Mouse (Mus musculus) spleen, embryonic (tissue): ENCODE measurements around the gene Kcng1.

ENCODE experiments used
- CTCF ChIA-PET: fragments of 350-600 bp; sonication (Branson Sonifier 250); formaldehyde crosslinking; loops from one replicate; lab custom pipeline; 2022; lab: Charles Lee

Gene Kcng1

GRCm38 (mm10) chr2:168260124-168260523, 21.4 kb downstream of the Kcng1 start:
- CTCF ChIA-PET: no interaction called here

DNA sequence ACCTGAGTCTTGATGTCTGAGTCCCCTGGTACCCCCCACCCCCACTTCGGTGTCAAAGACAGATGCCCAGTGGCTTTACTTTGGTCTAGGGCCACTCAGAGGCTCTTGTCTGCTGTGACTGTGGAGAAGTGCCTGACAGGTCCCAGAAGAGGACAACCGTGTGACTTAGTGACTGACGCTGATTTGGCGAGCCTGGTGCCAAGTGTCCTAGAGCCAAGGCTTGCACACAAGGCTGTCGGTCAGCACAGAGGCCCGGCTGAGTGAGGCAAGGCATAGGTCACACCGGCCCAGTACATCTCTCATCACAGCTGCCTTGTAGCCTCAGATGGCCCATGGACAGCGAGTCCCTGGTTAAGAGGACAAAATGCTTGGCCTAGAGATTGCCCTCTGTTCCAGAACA, 22.5 kb downstream of the Kcng1 start:
- CTCF ChIA-PET: no interaction called here

DNA sequence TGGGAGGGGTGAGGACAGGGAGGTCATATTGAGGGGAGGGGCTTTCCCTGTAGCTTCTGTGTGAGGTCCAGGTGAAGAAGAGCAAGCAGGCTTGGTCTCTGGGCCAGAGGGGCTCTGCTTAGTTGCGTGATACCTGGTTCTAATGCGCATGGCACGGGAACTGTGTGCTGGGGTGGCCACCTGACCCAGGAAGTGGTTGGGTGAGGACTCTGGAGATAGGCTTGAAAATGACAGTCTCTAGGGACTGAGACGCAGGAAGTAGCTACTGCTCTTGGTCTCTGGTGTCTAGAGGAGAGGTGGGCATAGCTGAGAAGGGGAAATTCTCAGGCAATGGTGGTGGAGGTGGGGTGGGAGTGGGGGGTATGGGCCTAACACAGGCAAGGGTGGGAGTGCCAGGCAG, 24.3 kb downstream of the Kcng1 start:
- CTCF ChIA-PET: no interaction called here

DNA sequence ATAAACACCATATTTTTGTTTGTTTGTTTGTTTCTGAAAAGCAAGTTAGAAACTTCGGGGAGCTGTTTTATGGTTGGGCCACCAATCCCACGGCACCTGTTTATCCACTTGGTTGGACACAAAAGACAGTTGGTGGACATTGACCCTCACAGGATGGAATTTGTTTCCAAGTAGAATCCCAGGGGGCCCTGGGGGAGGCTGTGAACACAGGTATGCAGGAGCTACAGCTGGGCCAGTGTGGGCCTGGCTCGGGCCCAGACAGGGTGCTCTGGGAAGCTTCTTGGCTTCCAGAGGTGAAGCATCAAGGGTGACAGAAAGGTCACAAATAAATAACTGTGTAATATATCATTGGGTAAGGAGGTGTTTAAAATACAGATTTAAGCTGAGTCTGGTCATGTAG, 25.0 kb downstream of the Kcng1 start:
- CTCF ChIA-PET: interaction anchor here (0.6 to 0.9 kb wide), 2 partner anchors 14 to 24 kb away, joined by 4 read pairs; no protein-coding TSS in a partner anchor

DNA sequence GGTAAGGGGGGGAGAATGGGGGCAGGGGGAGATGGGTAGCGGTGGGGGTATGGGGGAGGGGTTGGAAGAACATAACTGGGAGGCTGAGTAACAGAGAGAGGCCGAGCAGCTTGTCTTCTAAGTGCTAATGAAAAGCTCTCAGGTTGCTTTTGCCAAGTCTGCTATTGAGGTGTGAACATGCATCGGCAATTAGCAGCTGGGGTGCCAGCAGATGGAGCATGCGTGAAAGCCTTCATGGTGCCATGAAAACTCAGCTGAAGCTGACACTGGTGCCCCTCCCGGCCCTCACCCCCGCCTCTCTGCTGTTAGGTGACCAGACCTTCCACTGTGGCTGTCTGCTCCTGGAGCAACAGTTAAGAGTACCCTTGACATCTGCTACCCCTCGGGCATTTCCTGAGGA, 27.7 kb downstream of the Kcng1 start:
- CTCF ChIA-PET: interaction anchor here (1.3 kb wide), 1 partner anchor 192 kb away, joined by 4 read pairs; no protein-coding TSS in a partner anchor

DNA sequence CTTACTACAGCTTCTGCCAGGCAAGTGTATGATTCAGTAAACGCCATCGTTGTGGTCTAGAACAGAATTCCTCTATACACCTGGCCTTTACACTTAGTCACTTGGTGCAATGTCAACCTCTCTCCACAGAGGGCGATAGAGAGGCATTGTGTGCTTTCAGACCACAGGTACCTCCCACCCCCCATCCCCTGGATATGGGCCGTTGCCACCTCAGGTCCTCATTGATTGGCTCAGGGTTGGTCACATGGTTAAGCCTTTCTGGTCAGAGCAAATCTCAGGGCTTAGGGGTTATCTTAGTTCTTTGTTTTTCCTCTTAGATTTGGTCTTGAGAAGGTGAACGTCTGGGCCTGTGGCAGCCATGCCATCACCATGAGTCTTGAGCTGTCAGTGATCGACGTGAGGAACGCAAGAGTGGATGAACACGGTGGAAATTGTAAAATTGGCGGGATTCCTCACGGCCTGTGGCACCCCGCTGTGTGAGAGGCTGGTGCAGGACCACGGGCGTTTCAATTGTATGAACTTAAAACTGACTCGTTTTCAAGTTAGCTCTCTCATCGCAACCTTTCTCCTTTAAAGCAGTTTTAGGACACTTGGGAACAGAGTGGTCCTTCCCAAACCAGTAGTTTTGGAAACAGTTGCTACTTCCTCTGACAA, 28.8 kb downstream of the Kcng1 start:
- CTCF ChIA-PET: interaction anchor here (0.6 to 1.3 kb wide), 2 partner anchors 117 to 193 kb away, joined by 3 to 4 read pairs; no protein-coding TSS in a partner anchor

- CTCF ChIA-PET: interaction anchor here (0.6 to 1.7 kb wide), 4 partner anchors 195 to 1858 kb away, joined by 3 to 16 read pairs (median 5); no protein-coding TSS in a partner anchor
These were observed 31.3 kb downstream of the Kcng1 start for GRCm38 (mm10) chr2:168250270-168250669.

DNA sequence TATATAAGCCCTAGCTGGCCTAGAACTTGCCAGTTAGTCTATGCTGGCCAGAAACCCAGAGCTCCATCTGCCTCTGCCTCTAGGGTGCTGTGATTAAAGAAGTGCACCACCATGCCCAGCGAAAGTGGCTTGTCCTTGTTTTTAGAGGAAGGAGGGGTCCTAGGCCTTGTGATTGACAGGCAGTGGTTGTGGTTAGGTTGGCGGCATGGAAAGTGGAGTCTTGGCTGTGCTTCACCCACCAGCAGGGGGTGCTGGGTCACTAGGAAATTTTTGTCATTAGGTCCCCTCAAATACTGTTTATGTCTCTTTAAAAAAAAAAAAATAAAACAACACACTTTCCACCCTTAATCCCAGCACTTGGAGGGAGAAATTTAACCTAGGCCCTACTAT, 32.7 kb downstream of the Kcng1 start:
- CTCF ChIA-PET: interaction anchor here (0.6 to 1.7 kb wide), 6 partner anchors 18 to 436 kb away, joined by 3 to 12 read pairs (median 7); no protein-coding TSS in a partner anchor

DNA sequence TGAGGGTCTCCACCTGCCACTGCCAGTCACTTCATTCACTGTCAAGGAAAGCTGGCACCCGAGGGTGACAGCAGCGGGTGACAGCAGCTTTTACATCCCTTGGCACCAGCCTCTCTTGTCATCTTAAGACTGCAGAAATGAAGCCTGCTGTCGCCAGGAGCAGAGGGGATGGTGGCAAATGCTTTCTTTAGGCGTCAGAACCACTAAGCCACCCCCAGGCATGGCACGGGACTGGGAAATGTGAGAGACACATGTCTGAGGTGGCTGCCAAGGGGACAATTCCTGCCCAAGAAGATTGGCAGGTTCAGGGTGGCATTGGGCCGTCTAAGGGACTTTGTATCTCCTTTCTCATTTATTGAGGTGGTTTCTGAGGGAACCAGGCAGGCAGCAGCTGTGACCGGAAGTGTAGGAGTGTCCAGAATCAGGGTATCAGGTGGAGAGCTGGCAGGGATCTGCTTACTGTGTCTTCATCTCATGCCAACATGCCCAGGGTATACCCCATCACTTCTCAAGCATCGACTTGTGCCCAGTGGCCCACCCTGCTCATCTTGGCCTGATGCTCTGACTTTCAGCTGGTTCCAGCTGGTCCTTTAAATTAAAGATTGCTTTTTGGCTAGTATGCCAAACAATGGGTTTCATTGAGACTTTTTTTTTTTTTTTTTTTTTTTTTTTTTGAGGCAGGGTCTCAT, 33.2 kb downstream of the Kcng1 start:
- CTCF ChIA-PET: interaction anchor here (0.6 to 1.7 kb wide), 4 partner anchors 18 to 436 kb away, joined by 7 to 12 read pairs (median 7); no protein-coding TSS in a partner anchor

DNA sequence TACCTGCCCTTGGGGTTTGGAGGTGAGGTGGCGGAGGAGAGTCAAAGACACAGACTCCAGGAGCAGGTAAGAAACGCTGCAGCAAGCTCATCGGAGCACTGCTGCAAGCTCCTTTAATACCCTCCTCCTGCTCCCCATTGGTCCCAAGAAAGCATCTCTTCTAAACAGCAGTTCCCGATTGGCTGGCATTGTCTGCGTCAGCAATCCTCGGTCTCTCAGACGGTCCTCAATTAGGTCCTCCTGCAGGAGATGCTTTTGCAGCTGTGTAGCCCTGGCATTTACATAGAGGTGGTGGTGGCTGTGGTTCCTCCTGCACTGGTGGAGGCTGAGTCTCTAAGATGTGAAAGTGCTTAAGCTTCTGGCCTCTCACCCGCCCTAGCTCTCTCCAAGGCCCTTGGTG, 36.0 kb downstream of the Kcng1 start:
- CTCF ChIA-PET: no interaction called here

DNA sequence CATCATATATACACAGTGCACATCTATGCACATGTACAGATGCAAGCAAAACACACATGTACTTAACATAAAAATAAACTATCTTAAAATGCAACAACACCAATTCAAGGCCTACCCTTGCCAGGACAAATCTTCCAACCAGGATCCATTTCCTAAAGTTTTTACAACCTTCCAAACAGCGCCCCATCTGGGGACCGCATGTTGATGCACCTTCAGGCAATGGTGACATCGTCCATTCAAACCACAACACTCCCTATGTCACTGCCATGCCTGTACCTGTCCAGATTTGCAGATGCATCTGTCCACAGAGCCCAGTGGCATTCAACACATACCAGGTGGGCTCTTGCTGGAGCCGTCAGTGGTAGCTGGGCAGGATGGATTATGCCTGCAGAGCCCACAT, 38.3 kb downstream of the Kcng1 start:
- CTCF ChIA-PET: interaction anchor here (0.5 kb wide), 1 partner anchor 128 kb away, joined by 3 read pairs; no protein-coding TSS in a partner anchor

- CTCF ChIA-PET: interaction anchor here (0.5 kb wide), 1 partner anchor 128 kb away, joined by 3 read pairs; no protein-coding TSS in a partner anchor
These were observed 38.7 kb downstream of the Kcng1 start for GRCm38 (mm10) chr2:168242841-168243240.

- CTCF ChIA-PET: no interaction called here
These were observed 43.2 kb downstream of the Kcng1 start for GRCm38 (mm10) chr2:168238335-168238734.

- CTCF ChIA-PET: no interaction called here
These were observed 48.2 kb downstream of the Kcng1 start for GRCm38 (mm10) chr2:168233286-168233685.

DNA sequence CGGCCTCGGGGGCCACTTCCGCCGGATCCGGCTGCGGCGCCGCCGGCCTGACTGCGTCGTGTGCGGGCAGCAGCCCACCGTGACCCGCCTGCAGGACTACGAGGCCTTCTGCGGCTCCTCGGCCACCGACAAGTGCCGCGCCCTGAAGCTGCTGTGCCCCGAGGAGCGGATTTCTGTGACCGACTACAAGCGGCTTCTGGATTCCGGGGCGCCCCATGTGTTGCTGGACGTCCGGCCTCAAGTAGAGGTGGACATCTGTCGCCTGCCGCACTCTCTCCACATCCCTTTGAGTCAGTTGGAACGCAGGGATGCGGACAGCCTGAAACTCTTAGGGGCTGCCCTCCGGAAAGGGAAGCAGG, 50.1 kb downstream of the Kcng1 start:
- CTCF ChIA-PET: interaction anchor here (0.6 kb wide), 1 partner anchor 370 kb away, joined by 3 read pairs; the partner anchor contains the start of gene Nfatc2

GRCm38 (mm10) chr2:168230773-168231470, 50.6 kb downstream of the Kcng1 start:
- CTCF ChIA-PET: no interaction called here

DNA sequence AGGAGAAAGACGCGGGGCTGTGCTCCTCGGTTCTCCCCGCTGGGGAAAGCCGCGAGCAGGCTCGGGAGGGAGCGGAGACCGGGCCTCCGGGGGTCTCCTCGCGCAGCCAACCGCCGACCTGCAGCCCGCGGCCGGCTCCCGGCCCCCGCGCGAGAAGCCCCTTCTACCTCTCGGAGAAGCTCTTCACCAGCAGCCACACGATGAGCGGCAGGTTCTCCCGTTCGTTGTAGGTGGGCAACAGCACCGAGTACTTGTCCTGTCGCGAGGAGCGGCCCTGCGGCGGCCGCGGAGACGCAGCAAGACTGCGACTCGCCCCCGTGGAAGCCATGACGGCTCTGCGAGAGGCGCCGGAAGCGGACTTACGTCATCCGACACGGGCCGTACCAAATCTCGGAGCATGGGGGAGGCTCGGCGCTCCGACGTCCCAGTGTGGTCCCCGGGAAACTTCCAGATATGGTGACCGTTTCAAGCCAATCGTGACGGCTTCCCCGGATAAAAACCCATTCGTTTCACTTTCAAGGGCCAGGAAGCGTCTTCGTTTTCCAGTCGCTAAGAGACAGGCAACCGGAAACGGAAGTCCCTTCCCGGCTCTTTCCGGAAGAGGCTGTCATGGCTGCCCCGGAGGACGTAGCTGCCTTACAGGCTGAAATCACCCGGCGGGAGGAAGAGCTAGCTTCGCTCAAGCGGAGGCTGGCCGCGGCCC, 51.4 kb downstream of the Kcng1 start, which contains the start of the genes Gm20716, Dpm1 and Mocs3:
Gene Gm20716 (minus strand): TSS at position 339 of the 703 bp plus-strand sequence.
Gene Dpm1 (minus strand): TSS at position 566 of the 703 bp plus-strand sequence.
Gene Mocs3 (plus strand): TSS at position 597 of the 703 bp plus-strand sequence.
- CTCF ChIA-PET: interaction anchor here (1.4 kb wide), 1 partner anchor 23 kb away, joined by 3 read pairs; no protein-coding TSS in a partner anchor

GRCm38 (mm10) chr2:168229116-168230025, 52.2 kb downstream of the Kcng1 start:
- CTCF ChIA-PET: interaction anchor here (1.4 kb wide), 1 partner anchor 22 kb away, joined by 3 read pairs; no protein-coding TSS in a partner anchor

DNA sequence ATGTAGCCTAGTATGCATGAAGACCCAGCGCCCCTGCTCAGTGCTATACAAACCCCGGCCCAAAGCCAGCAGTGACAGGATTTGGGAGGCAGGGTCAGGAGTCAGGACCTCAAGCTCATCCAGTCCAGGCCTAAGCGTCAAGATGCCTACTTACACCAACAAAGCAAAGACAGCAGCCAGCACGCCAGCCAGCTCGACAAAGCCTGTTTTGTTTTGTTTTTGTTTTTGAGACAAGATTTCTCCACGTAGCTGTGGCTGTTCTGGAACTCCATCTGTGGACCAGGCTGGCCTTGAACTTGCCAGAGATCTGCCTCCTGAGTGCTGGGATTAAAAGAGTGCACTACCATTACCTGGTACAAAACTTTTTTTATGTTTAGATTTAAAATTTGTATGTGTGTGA, 58.2 kb downstream of the Kcng1 start:
- CTCF ChIA-PET: no interaction called here
